Mouse (Mus musculus): ENCODE results near the gene Nusap1. TPM values are rescaled to one million over a fixed set of nuclear protein-coding genes. Genes with fewer than 3 reads are reported as not detected.
"Not testable (repeated sequence)": the region's sequence is repeated elsewhere in the genome, so short reads cannot be mapped to it uniquely, and the experiment has no call there.

Gene Nusap1
- polyA plus RNA-seq, 1 experiment from 2014 or later: 56.4 TPM

GRCm38 (mm10) chr2:119607023-119607422 is 11.1 kb upstream of the Nusap1 start:
- Histone ChIP-seq H3K9ac (ENCODE audit: low read depth, low read length) (no peak overlapping the region), H3K27ac (ENCODE audit: low read depth, low read length) (no peak overlapping the region), H3K27me3 (ENCODE audit: control insufficient read depth, insufficient read depth, low read length) (no peaks in the 10 kb centered on the region), H3K4me2 (no peak overlapping the region), H3K4me1 (ENCODE audit: control insufficient read depth, insufficient read depth, low read length) (peaks cover 15% of the 10 kb centered on the region; the same call in 1 of the 2 replicates), H3K36me3 (ENCODE audit: control insufficient read depth, insufficient read depth, low read length) (peaks cover 14% of the 10 kb centered on the region), H3K9me3 (replicated peaks; ENCODE audit: control insufficient read depth, low read length) (no peaks in the 10 kb centered on the region), H3K4me3 (ENCODE audit: low read depth, low read length) (no peak overlapping the region)
- ATAC-seq (replicated peaks; ENCODE audit: insufficient number of reproducible peaks, low FRiP score, low TSS enrichment): no peak
- WGBS (ENCODE audit: insufficient replicate concordance): 88% methylated on average over 4 of the region's 4 CpGs

- under 1% methylated on average over 13 of the region's 13 CpGs for WGBS (ENCODE audit: insufficient replicate concordance)
- H3K36me3 ChIP-seq (ENCODE audit: control insufficient read depth, insufficient read depth, low read length): no peaks in the 10 kb centered on the region
- peak; percentile 78 for ATAC-seq (replicated peaks; ENCODE audit: insufficient number of reproducible peaks, low FRiP score, low TSS enrichment)
Measured at GRCm38 (mm10) chr2:119617841-119618198, 278 bp upstream of the Nusap1 start.

GRCm38 (mm10) chr2:119619002-119619401 is 904 bp downstream of the Nusap1 start:
- Histone ChIP-seq H3K4me1 (ENCODE audit: control insufficient read depth, insufficient read depth, low read length) (peaks cover 15% of the 10 kb centered on the region), H3K27ac (ENCODE audit: low read depth, low read length) (peak overlapping the region; percentile 69), H3K4me2 (peak overlapping the region; percentile 72), H3K4me3 (ENCODE audit: low read depth, low read length) (peak overlapping the region; percentile 91), H3K9ac (ENCODE audit: low read depth, low read length) (peak overlapping the region; percentile 68)
- H3K36me3 ChIP-seq (ENCODE audit: control insufficient read depth, insufficient read depth, low read length); ATAC-seq (replicated peaks; ENCODE audit: insufficient number of reproducible peaks, low FRiP score, low TSS enrichment); H3K27me3 ChIP-seq (ENCODE audit: control insufficient read depth, insufficient read depth, low read length); H3K9me3 ChIP-seq (replicated peaks; ENCODE audit: control insufficient read depth, low read length): not testable (repeated sequence)
- WGBS (ENCODE audit: insufficient replicate concordance): 13% methylated on average over 6 of the region's 6 CpGs

More at GRCm38 (mm10) chr2:119617841-119618198, 278 bp upstream of the Nusap1 start:
- H3K4me1 ChIP-seq (ENCODE audit: control insufficient read depth, insufficient read depth, low read length): peaks cover 15% of the 10 kb centered on the region
- peak overlapping the region; percentile 82 for H3K27ac ChIP-seq (ENCODE audit: low read depth, low read length)
- H3K9ac ChIP-seq (ENCODE audit: low read depth, low read length): peak overlapping the region; percentile 90
- no peaks in the 10 kb centered on the region for H3K27me3 ChIP-seq (ENCODE audit: control insufficient read depth, insufficient read depth, low read length)
- H3K4me3 ChIP-seq (ENCODE audit: low read depth, low read length): peak overlapping the region; percentile 91
- no peaks in the 10 kb centered on the region for H3K9me3 ChIP-seq (replicated peaks; ENCODE audit: control insufficient read depth, low read length)
- peak overlapping the region; percentile 81 for H3K4me2 ChIP-seq

GRCm38 (mm10) chr2:119621302-119621701 is 3.2 kb downstream of the Nusap1 start:
- H3K27ac ChIP-seq (ENCODE audit: low read depth, low read length): no peak overlapping the region
- no peaks in the 10 kb centered on the region for H3K27me3 ChIP-seq (ENCODE audit: control insufficient read depth, insufficient read depth, low read length)
- no peak overlapping the region for H3K9ac ChIP-seq (ENCODE audit: low read depth, low read length)
- H3K36me3 ChIP-seq (ENCODE audit: control insufficient read depth, insufficient read depth, low read length): peaks cover 5% of the 10 kb centered on the region
- peaks cover 15% of the 10 kb centered on the region for H3K4me1 ChIP-seq (ENCODE audit: control insufficient read depth, insufficient read depth, low read length)
- H3K4me2 ChIP-seq: peak overlapping the region; percentile 3
- no peaks in the 10 kb centered on the region for H3K9me3 ChIP-seq (replicated peaks; ENCODE audit: control insufficient read depth, low read length)
- ATAC-seq (replicated peaks; ENCODE audit: insufficient number of reproducible peaks, low FRiP score, low TSS enrichment): no peak
- H3K4me3 ChIP-seq (ENCODE audit: low read depth, low read length): peak overlapping the region; percentile 0; the same call in 1 of the 2 replicates
- 98% methylated on average over 2 of the region's 2 CpGs for WGBS (ENCODE audit: insufficient replicate concordance)

- H3K27ac ChIP-seq (ENCODE audit: low read depth, low read length): no peak overlapping the region
- ATAC-seq (replicated peaks; ENCODE audit: insufficient number of reproducible peaks, low FRiP score, low TSS enrichment): no peak
- no peak overlapping the region for H3K4me2 ChIP-seq
- H3K9me3 ChIP-seq (replicated peaks; ENCODE audit: control insufficient read depth, low read length): no peaks in the 10 kb centered on the region
- H3K27me3 ChIP-seq (ENCODE audit: control insufficient read depth, insufficient read depth, low read length): no peaks in the 10 kb centered on the region
- H3K4me1 ChIP-seq (ENCODE audit: control insufficient read depth, insufficient read depth, low read length): no peaks in the 10 kb centered on the region
- WGBS (ENCODE audit: insufficient replicate concordance): 81% methylated on average over 1 of the region's 1 CpGs
- no peak overlapping the region for H3K4me3 ChIP-seq (ENCODE audit: low read depth, low read length)
- peaks cover 41% of the 10 kb centered on the region for H3K36me3 ChIP-seq (ENCODE audit: control insufficient read depth, insufficient read depth, low read length)
- no peak overlapping the region for H3K9ac ChIP-seq (ENCODE audit: low read depth, low read length)
Measured at GRCm38 (mm10) chr2:119636781-119637180, 18.7 kb downstream of the Nusap1 start.

- Histone ChIP-seq H3K4me3 (ENCODE audit: low read depth, low read length) (no peak overlapping the region), H3K36me3 (ENCODE audit: control insufficient read depth, insufficient read depth, low read length) (peaks cover 34% of the 10 kb centered on the region), H3K4me2 (no peak overlapping the region), H3K27ac (ENCODE audit: low read depth, low read length) (no peak overlapping the region), H3K9me3 (replicated peaks; ENCODE audit: control insufficient read depth, low read length) (no peaks in the 10 kb centered on the region), H3K9ac (ENCODE audit: low read depth, low read length) (no peak overlapping the region), H3K4me1 (ENCODE audit: control insufficient read depth, insufficient read depth, low read length) (no peaks in the 10 kb centered on the region), H3K27me3 (ENCODE audit: control insufficient read depth, insufficient read depth, low read length) (no peaks in the 10 kb centered on the region)
- 92% methylated on average over 5 of the region's 5 CpGs for WGBS (ENCODE audit: insufficient replicate concordance)
- no peak for ATAC-seq (replicated peaks; ENCODE audit: insufficient number of reproducible peaks, low FRiP score, low TSS enrichment)
Measured at GRCm38 (mm10) chr2:119641214-119641912, 23.3 kb downstream of the Nusap1 start.

GRCm38 (mm10) chr2:119644254-119644653 is 26.2 kb downstream of the Nusap1 start:
- Histone ChIP-seq H3K4me2 (no peak overlapping the region), H3K4me1 (ENCODE audit: control insufficient read depth, insufficient read depth, low read length) (no peaks in the 10 kb centered on the region), H3K9ac (ENCODE audit: low read depth, low read length) (no peak overlapping the region), H3K9me3 (replicated peaks; ENCODE audit: control insufficient read depth, low read length) (no peaks in the 10 kb centered on the region), H3K4me3 (ENCODE audit: low read depth, low read length) (no peak overlapping the region), H3K36me3 (ENCODE audit: control insufficient read depth, insufficient read depth, low read length) (peaks cover 38% of the 10 kb centered on the region), H3K27ac (ENCODE audit: low read depth, low read length) (no peak overlapping the region), H3K27me3 (ENCODE audit: control insufficient read depth, insufficient read depth, low read length) (no peaks in the 10 kb centered on the region)
- WGBS (ENCODE audit: insufficient replicate concordance): 87% methylated on average over 5 of the region's 5 CpGs
- no peak for ATAC-seq (replicated peaks; ENCODE audit: insufficient number of reproducible peaks, low FRiP score, low TSS enrichment)

GRCm38 (mm10) chr2:119662220-119663182 is 44.4 kb downstream of the Nusap1 start, which contains the start of gene Ndufaf1:
Gene Ndufaf1, minus strand, starts transcription at chr2:119662827.
- WGBS (ENCODE audit: insufficient replicate concordance): 2% methylated on average over 44 of the region's 44 CpGs
- H3K4me3 ChIP-seq (ENCODE audit: low read depth, low read length): peak within 1 kb of the TSS; percentile 68
- no peak within 1 kb of the TSS for H3K27ac ChIP-seq (ENCODE audit: low read depth, low read length)
- no peak; the same call in 1 of the 2 replicates for ATAC-seq (replicated peaks; ENCODE audit: insufficient number of reproducible peaks, low FRiP score, low TSS enrichment)
- H3K4me2 ChIP-seq: peak within 1 kb of the TSS; percentile 67
- no peaks in the 10 kb centered on the region for H3K9me3 ChIP-seq (replicated peaks; ENCODE audit: control insufficient read depth, low read length)
- H3K9ac ChIP-seq (ENCODE audit: low read depth, low read length): peak within 1 kb of the TSS; percentile 81
- H3K27me3 ChIP-seq (ENCODE audit: control insufficient read depth, insufficient read depth, low read length): no peaks in the 10 kb centered on the region
- peaks cover 3% of the 10 kb centered on the region; the same call in 1 of the 2 replicates for H3K4me1 ChIP-seq (ENCODE audit: control insufficient read depth, insufficient read depth, low read length)
- H3K36me3 ChIP-seq (ENCODE audit: control insufficient read depth, insufficient read depth, low read length): 0 out of 2 replicates have a peak, but pooled peaks cover 2% of the 10 kb centered on the region
